Mouse (Mus musculus) forebrain, embryonic 12.5 days (tissue): ENCODE data around the gene Gata3. TPM values are rescaled to one million over a fixed set of nuclear protein-coding genes. Genes with fewer than 3 reads are reported as not detected.
A peak's percentile ranks its signal among the peaks of the same experiment; 100 is the strongest.

Experiments
- ATAC-seq: fragments of 200-750 bp; cut with Nextera tagmentation; 2 replicates; pipeline ENCODE4 v1.8.0; 2017; ENCODE audit warnings: moderate TSS enrichment; ENCODE audit not compliant: low FRiP score
- H3K27ac ChIP-seq: fragments of 300-500 bp; sonication (generic); 2 replicates; pipeline ENCODE4 v1.5.1; 2016; ENCODE audit warnings: mild to moderate bottlenecking
- H3K27me3 ChIP-seq: fragments of 300-500 bp; sonication (generic); 2 replicates; pipeline ENCODE4 v1.6.1; 2016; ENCODE audit warnings: mild to moderate bottlenecking
- H3K36me3 ChIP-seq: fragments of 300-500 bp; sonication (generic); replicated peaks from 2 replicates; pipeline ENCODE4 v1.6.1; 2016; ENCODE audit warnings: mild to moderate bottlenecking
- H3K4me1 ChIP-seq: fragments of 300-500 bp; sonication (generic); 2 replicates; pipeline ENCODE4 v1.6.1; 2016
- H3K4me2 ChIP-seq: fragments of 300-500 bp; sonication (generic); 2 replicates; pipeline ENCODE4 v1.6.1; 2016; ENCODE audit warnings: mild to moderate bottlenecking, moderate library complexity
- H3K4me3 ChIP-seq: fragments of 300-500 bp; sonication (generic); replicated peaks from 2 replicates; pipeline ENCODE4 v1.5.1; 2016; ENCODE audit warnings: mild to moderate bottlenecking
- H3K9ac ChIP-seq: fragments of 300-500 bp; sonication (generic); 2 replicates; pipeline ENCODE4 v1.6.1; 2016; ENCODE audit warnings: mild to moderate bottlenecking
- H3K9me3 ChIP-seq: fragments of 300-500 bp; sonication (generic); 2 replicates; pipeline ENCODE4 v1.6.1; 2016
- WGBS: fragments of 180-500 bp; shearing (Covaris S2); methylation state at CpG from one replicate; pipeline ENCODE4 v1.1.7; 2016; 5-methylcytosine and 5-hydroxymethylcytosine counted together
- polyA plus RNA-seq: library from polyadenylated mRNA; unstranded; fragments of >200 nt; fragmentation: Nextera tagmentation; extraction: Ambion mirVana; gene quantifications from 2 replicates; pipeline ENCODE4 v1.2.1, GENCODE M21; 2016

The Gata3 gene
- polyA plus RNA-seq, 1 experiment from 2014 or later: 10.9 TPM

DNA sequence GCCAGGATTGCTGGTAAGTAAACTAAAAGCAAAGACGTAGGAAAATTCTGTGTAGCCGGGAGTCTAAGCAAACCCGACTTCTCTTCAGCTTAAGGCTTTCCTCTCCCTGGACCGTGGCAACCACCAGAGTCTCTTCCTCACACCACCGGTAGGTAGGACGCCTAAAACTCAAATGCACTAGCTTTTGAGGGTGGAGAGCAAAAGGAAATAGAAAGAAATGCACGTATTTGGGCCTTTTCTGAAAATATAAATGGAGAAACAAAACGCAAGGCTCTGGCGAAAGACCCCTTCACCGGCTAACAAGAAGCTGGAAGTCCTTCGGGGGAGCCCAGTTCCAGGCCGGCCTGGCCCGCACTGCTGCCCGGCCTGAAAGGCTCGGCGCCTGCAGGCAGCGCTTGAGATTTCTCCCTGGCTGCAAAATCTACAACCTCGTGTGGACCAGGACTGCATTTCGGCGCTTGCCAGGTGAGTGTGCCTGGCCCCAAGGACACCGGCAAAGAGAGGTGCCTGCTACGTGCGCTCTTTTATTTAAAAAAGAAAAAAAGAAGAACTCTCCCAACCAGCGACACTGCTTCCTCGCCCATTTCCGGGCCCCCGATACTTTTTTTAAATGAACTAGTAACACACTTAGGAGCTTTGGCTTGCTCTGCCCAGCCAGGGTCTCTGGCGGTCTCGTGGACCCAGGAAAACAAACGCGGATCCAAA, 13.1 kb downstream of the Gata3 start:
- ATAC-seq: no peak
- Histone ChIP-seq H3K9me3 (no peaks in the 10 kb centered on the region), H3K27me3 (peaks cover 96% of the 10 kb centered on the region), H3K4me2 (peak overlapping the region; percentile 33), H3K4me3 (peak overlapping the region; percentile 23), H3K9ac (no peak overlapping the region), H3K4me1 (peaks cover 46% of the 10 kb centered on the region), H3K36me3 (no peaks in the 10 kb centered on the region), H3K27ac (no peak overlapping the region)
- under 1% methylated on average over 31 of the region's 31 CpGs for WGBS

DNA sequence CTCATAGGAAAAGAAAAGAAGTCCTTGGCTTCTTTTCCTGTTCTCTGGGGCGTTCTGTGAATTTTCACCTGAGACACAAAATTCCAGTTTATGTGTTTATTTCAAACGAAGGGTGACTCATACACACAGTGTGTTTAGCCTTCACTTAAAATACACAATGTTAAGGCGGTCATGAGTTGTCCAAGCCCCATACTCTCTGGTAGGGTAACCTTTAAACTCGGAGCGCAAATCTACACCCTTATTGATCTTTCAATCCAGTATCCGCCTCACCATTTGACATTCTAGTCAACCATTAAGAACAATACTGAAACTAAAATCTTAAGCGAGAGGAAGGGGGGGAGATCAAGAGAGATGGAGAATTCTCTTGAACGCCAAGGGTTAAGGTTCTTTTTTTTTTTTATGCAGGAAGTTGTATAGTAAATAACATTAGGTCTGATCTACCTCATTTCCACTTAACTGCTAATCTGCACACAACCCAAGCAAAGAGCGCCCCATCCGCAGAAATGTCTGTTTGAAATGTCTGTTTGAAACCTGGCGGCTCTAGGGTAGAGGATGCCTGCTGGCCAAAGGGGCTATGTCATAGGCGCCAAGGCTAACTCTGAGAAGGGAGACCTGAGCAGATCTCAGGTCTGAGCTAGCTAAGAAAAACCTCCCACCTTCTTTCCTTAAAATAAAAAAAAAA, 14.0 kb downstream of the Gata3 start:
- Histone ChIP-seq H3K9ac (no peak overlapping the region), H3K4me2 (no peak overlapping the region), H3K27me3 (peaks cover 96% of the 10 kb centered on the region), H3K9me3 (no peaks in the 10 kb centered on the region), H3K27ac (no peak overlapping the region), H3K4me3 (no peak overlapping the region), H3K4me1 (peaks cover 38% of the 10 kb centered on the region), H3K36me3 (no peaks in the 10 kb centered on the region)
- ATAC-seq: no peak
- WGBS: 4% methylated on average over 12 of the region's 12 CpGs

DNA sequence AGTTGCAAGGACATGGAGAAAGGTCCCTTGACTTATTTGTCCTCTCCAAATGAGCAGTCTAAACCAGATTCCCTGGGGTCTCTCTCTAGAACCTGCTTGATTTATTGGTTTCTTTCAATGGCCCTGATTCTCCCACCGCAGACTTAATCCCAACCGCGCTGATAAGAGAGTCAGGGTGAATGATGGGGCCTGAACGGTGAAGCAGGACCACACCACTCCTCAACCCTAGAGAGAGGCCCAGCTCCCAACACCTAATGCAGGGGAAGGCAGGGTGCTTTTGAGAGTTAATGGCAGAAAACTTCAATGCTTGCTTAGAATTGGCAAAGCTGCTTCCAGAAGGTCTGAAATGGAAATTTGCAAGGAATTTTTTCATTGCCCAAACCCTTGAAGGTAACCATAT, 14.6 kb downstream of the Gata3 start:
- no peak overlapping the region for H3K4me3 ChIP-seq

DNA sequence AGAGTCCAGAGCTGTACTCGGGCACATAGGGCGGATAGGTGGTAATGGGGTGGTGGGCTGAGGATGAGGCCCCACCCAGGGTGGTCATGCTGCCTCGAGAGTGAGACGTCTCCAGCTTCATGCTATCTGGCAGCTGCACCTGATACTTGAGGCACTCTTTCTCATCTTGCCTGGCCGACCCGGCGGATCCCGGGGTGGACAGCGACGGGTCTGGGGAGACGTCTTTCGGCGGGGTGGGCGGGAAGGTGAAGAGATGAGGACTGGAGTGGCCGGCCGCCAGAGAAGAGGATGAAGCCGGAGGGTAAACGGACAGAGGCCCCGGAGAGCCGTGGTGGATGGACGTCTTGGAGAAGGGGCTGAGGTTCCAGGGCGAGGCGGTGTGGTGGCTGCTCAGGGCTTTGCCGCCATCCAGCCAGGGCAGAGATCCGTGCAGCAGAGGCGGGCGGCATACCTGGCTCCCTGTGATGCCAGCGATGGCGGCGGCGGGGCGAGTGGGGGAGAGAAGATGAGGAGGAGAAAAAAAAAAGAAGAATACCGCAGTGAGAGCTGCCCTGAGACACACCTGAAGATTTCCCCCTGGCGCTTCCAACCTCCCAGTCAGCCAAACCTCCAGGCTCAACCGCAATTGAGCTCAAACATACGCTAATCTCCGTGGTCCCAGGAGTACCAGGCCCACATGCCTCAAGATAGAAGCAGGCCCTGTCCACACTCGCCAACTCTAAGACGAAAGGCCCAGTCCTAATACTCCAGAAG, 15.2 kb downstream of the Gata3 start:
- Histone ChIP-seq H3K4me1 (peaks cover 33% of the 10 kb centered on the region), H3K27ac (no peak overlapping the region), H3K9ac (no peak overlapping the region), H3K9me3 (no peaks in the 10 kb centered on the region), H3K4me3 (no peak overlapping the region), H3K4me2 (peak overlapping the region; percentile 17; the same call in 1 of the 2 replicates), H3K27me3 (peaks cover 96% of the 10 kb centered on the region), H3K36me3 (no peaks in the 10 kb centered on the region)
- ATAC-seq: no peak
- 3% methylated on average over 36 of the region's 39 CpGs for WGBS

More for the DNA sequence above, 14.6 kb downstream of the Gata3 start:
- peaks cover 36% of the 10 kb centered on the region for H3K4me1 ChIP-seq
- H3K27ac ChIP-seq: no peak overlapping the region
- no peaks in the 10 kb centered on the region for H3K36me3 ChIP-seq
- no peak for ATAC-seq
- 3% methylated on average over 4 of the region's 4 CpGs for WGBS
- H3K4me2 ChIP-seq: no peak overlapping the region
- no peak overlapping the region for H3K9ac ChIP-seq
- H3K27me3 ChIP-seq: peaks cover 96% of the 10 kb centered on the region
- H3K9me3 ChIP-seq: no peaks in the 10 kb centered on the region

DNA sequence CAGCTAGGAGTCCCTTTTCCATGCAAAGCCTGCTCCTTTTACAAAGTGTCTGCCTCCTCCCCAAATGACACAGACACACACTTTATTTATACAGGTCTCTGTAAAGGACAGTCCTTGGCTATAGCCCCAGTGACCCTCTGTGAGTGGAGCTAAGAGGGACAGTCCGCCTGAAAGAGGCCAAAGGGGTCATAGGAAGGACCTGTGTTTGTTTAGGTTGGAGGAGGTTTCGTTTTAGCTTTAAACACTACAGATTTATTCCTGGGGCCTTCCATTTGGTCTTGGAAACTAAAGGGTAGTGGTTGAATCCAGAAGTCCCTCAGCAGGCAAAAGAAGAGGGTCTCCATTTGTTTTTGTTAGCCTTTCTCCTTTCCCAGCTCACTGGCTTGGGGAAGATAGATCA, 16.1 kb downstream of the Gata3 start:
- no peak for ATAC-seq
- WGBS: 10% methylated on average over 2 of the region's 2 CpGs
- peaks cover 27% of the 10 kb centered on the region for H3K4me1 ChIP-seq
- H3K4me2 ChIP-seq: no peak overlapping the region
- no peak overlapping the region for H3K9ac ChIP-seq
- no peak overlapping the region for H3K27ac ChIP-seq
- no peaks in the 10 kb centered on the region for H3K9me3 ChIP-seq
- H3K4me3 ChIP-seq: no peak overlapping the region
- H3K36me3 ChIP-seq: no peaks in the 10 kb centered on the region
- peaks cover 96% of the 10 kb centered on the region for H3K27me3 ChIP-seq

DNA sequence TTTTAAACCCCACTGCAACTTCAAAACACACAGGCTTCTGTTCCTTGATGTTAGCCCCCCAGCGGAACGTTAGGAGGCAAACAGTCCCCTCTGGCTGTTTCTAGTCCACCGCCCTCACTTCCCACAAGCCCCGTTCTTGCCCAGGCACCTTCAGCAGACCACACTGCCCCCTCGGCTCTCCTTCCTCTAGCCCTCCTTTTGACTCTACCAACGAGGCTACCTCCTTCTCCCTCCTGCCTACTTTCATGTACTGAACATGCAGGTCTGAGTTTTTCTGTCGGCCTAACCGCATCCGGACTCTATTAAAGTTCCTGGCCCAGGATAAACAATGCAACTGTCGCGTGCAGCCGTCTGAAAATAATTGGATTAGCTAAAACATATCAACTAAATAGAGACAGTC, 17.2 kb downstream of the Gata3 start:
- WGBS: 1% methylated on average over 12 of the region's 12 CpGs
- H3K27me3 ChIP-seq: peaks cover 87% of the 10 kb centered on the region
- no peak overlapping the region for H3K9ac ChIP-seq
- H3K4me3 ChIP-seq: 0 out of 2 replicates have a peak overlapping the region, but pooled peaks have one; percentile 16
- no peak overlapping the region for H3K27ac ChIP-seq
- peak overlapping the region; percentile 36; the same call in 1 of the 2 replicates for H3K4me2 ChIP-seq
- ATAC-seq: peak; percentile 3; the same call in 1 of the 2 replicates
- H3K4me1 ChIP-seq: peaks cover 19% of the 10 kb centered on the region
- no peaks in the 10 kb centered on the region for H3K9me3 ChIP-seq
- no peaks in the 10 kb centered on the region for H3K36me3 ChIP-seq

DNA sequence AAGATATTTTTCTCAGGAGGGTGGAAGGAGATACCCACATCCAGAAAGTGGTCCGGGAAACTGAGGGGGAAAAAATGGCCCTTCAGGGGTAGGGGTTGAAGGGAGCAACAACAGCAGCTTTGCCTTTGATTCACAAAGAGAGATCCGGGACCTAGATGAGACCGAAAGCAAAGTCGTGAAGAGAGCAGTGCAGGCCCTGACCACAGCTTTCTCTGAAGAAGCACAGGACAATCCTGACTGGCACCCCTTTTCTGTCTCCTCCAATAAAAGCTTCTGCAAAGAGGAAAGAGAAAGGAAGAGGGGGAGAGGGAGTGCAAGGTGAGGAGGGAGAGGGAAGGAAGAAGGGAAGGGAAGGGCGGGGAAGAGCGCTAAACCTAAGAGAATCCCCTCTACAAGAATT, 18.0 kb downstream of the Gata3 start:
- no peak overlapping the region for H3K27ac ChIP-seq
- peaks cover 82% of the 10 kb centered on the region for H3K27me3 ChIP-seq
- H3K4me3 ChIP-seq: no peak overlapping the region
- ATAC-seq: no peak
- H3K9ac ChIP-seq: no peak overlapping the region
- H3K36me3 ChIP-seq: no peaks in the 10 kb centered on the region
- H3K4me2 ChIP-seq: no peak overlapping the region
- H3K9me3 ChIP-seq: no peaks in the 10 kb centered on the region
- WGBS: 6% methylated on average over 6 of the region's 6 CpGs
- H3K4me1 ChIP-seq: peaks cover 12% of the 10 kb centered on the region

DNA sequence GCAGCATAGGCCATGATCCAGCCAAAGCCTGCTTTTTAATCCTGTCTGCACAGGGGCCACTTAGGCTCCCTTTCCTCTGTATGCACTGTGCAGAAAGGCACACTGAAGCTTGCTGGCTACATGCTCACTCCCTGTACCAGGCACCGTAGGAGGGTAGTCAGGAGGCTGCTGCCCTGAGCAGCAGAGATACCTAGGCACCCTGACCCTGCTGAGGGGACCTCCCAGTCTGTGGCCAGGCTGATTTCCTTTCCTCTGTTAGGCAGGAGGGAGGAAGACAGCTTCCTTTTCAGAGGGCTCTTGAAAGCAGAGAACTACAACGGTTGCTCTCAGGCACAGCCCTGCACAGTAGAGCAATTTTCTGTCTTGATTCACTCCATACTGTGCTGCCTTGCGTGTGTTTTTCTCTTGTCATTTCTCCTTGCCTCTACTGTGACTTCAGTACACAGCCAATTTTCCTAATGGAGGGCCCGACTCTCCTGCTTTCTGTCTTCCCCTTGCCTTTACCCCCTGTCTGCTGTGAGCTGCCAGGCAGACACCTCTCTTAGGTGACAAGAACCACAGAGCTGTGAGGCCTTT, 18.6 kb downstream of the Gata3 start:
- H3K9ac ChIP-seq: no peak overlapping the region
- no peak overlapping the region for H3K27ac ChIP-seq
- 15% methylated on average over 4 of the region's 4 CpGs for WGBS
- H3K4me1 ChIP-seq: peaks cover 11% of the 10 kb centered on the region
- no peak overlapping the region for H3K4me3 ChIP-seq
- no peak overlapping the region for H3K4me2 ChIP-seq
- no peak for ATAC-seq
- H3K9me3 ChIP-seq: no peaks in the 10 kb centered on the region
- peaks cover 76% of the 10 kb centered on the region for H3K27me3 ChIP-seq
- H3K36me3 ChIP-seq: no peaks in the 10 kb centered on the region

DNA sequence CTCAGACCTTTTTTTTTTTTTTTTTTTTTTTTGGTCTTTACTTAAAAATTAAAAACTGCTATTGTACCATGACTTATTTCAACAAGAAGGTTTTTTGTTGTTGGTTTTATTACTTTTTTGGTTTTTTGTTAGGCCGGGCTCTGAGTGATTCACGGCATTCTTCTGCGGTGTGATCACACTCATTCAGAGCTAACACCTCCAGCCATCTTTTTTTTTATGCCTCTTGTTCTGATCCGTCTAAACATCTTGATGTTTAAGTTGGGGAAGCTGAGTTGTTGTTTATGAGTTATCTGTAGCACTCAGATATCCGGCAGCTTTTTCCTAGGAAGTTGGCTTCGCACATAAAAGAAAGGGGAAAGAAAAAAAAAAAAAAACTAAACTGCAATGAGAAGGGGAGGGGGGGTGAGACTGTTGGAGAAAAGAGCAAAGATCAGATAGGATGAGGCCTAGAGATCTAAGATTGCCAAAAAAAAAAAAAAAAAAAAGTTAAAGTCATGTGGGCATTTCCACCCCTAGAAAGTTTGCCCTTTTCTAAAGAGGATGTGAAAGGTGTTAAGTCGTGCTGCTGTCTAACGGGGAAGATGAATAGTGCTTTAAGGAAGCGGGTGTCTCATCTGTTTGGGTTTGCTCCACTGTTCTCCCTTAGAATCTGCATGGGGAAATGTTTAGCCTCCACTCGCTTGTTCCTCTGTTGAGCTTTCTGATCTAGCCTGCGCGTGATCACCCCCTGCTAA, 22.6 kb downstream of the Gata3 start:
- peaks cover 37% of the 10 kb centered on the region for H3K27me3 ChIP-seq
- H3K4me1 ChIP-seq: no peaks in the 10 kb centered on the region
- H3K4me2 ChIP-seq: no peak overlapping the region
- ATAC-seq: no peak
- H3K9ac ChIP-seq: no peak overlapping the region
- H3K27ac ChIP-seq: no peak overlapping the region
- H3K36me3 ChIP-seq: no peaks in the 10 kb centered on the region
- no peak overlapping the region for H3K4me3 ChIP-seq
- no peaks in the 10 kb centered on the region for H3K9me3 ChIP-seq
- WGBS: 76% methylated on average over 12 of the region's 12 CpGs

DNA sequence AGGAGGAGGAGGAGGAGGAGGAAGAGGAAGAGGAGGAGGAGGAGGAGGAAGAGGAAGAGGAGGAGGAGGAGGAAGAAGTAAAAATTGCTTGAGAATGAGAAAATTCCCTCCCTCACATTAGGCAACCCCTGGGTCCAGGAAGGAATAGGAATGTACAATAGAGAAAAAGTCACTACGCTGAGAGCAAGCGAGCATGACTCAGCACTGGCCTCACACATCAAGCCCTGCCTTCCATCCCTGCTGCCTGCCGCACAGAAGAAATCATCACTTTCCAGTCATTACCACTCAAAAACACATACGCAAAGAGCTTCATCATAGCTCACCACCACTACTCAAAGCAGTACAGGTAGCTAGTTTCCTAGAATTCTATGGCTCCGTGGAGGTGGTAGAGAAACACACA, 29.1 kb downstream of the Gata3 start:
- Histone ChIP-seq H3K4me2 (no peak overlapping the region), H3K4me1 (no peaks in the 10 kb centered on the region), H3K36me3 (no peaks in the 10 kb centered on the region), H3K9ac (no peak overlapping the region), H3K27ac (no peak overlapping the region), H3K4me3 (no peak overlapping the region), H3K27me3 (no peaks in the 10 kb centered on the region), H3K9me3 (no peaks in the 10 kb centered on the region)
- no peak for ATAC-seq
- WGBS: 86% methylated on average over 5 of the region's 5 CpGs

DNA sequence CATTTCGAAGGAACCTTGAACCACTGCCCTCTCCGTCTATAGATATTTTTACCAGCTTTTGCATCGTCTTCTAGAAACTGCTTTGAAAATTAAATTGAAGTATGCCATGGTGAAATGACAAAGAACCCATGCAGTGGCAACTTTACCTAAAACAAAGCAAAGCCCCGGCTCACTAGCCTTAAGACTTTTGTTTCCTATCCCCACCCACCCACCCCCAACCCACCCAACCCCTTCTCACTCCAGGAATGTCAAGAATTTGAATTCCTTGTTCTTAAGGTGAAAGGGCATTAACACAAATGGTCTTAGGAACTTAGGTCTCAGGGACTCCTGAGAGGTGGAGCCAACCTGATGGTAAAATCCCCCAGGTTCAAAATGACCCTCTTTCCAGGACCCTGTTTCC, 34.0 kb downstream of the Gata3 start:
- 24% methylated on average over 3 of the region's 4 CpGs for WGBS
- no peak for ATAC-seq
- H3K36me3 ChIP-seq: no peaks in the 10 kb centered on the region

More for the DNA sequence above, 34.0 kb downstream of the Gata3 start:
- Histone ChIP-seq H3K27me3 (0 out of 2 replicates have a peak, but pooled peaks cover 4% of the 10 kb centered on the region), H3K9me3 (no peaks in the 10 kb centered on the region), H3K27ac (no peak overlapping the region), H3K4me2 (no peak overlapping the region), H3K9ac (no peak overlapping the region), H3K4me1 (peaks cover 7% of the 10 kb centered on the region; the same call in 1 of the 2 replicates), H3K4me3 (no peak overlapping the region)
